ENCODE assay signal across 16 mouse cellular contexts in genomic region chr19:3714381-3714780, GRCm38 (mm10). TPM values are rescaled to one million over a fixed set of nuclear protein-coding genes. Genes with fewer than 3 reads are reported as not detected.
DNase-seq lines count a peak whose midpoint lies in the region.
"Had no signal": no experiment of that assay in that cellular context is flagged by ENCODE, and none has a peak within 500 bp of the region (broad histone marks: within the 10 kb centered on the region; RNA-seq: fewer than 3 reads in every experiment).

No protein-coding gene starts in this region.

- peak; percentile 32 to 58 for DNase-seq in cerebellum, postnatal 14 days
- no peak for DNase-seq in cerebellum, adult 11 months
- peak; percentile 62 for DNase-seq in gastrocnemius, postnatal 14 days
- no peak for DNase-seq in gastrocnemius, adult 18-20 months (ENCODE audit: low spot score)
- peak; percentile 84 for DNase-seq in left cerebral cortex, postnatal 4 days
- no peak for DNase-seq in left cerebral cortex, postnatal 10 days (ENCODE audit: extremely low spot score in 1 of 2, low spot score in 2 of 2)
- no peak for DNase-seq in embryo, embryonic 11 days
- DNase-seq: adrenal gland, postnatal 10 days; adrenal gland, postnatal 36 days; B cell, adult 2 months; cerebellum, adult 11-12 months; cerebellum, adult 8-10 months; cerebellum, postnatal 25 days; heart, adult 2 months; heart, postnatal 14 days; kidney, adult 18-20 months had no signal

- intact Hi-C loops in gastrocnemius, postnatal 14 days (cut with DNase I; ENCODE audit: low total_unique reads): no loop called here
- intact Hi-C loops in left cerebral cortex, postnatal 4 days (cut with DNase I): no loop called here
- intact Hi-C loops in left cerebral cortex, postnatal 10 days (cut with DNase I): no loop called here

RNA-seq across cellular contexts. Expression of gene 1810055G02Rik, which starts 6.3 kb away (rescaled TPM):
- 10 to 100 TPM in 1 of 2 experiments, 1 to 10 TPM in 1; 9.7 to 15.9 TPM for total RNA-seq in gastrocnemius, postnatal 14 days (2021)
- 1 to 10 TPM; 7.4 to 8.4 TPM for total RNA-seq in gastrocnemius, adult 18-20 months (2021)
- 10 to 100 TPM; 38.8 to 40.6 TPM for total RNA-seq in left cerebral cortex, postnatal 4 days (2021)
- 10 to 100 TPM; 47.5 TPM for total RNA-seq in left cerebral cortex, postnatal 10 days (2021)

RNA-seq across cellular contexts. Expression of gene Lrp5, which starts 28.0 kb away (rescaled TPM):
- 10 to 100 TPM; 33.0 to 39.3 TPM for total RNA-seq in gastrocnemius, postnatal 14 days (2021)
- 10 to 100 TPM; 24.5 to 26.7 TPM for total RNA-seq in gastrocnemius, adult 18-20 months (2021)
- 10 to 100 TPM; 11.9 to 13.2 TPM for total RNA-seq in left cerebral cortex, postnatal 4 days (2021)
- 10 to 100 TPM; 10.1 TPM for total RNA-seq in left cerebral cortex, postnatal 10 days (2021)

RNA-seq across cellular contexts. Expression of gene Kmt5b, which starts 52.8 kb away (rescaled TPM):
- 10 to 100 TPM; 20.1 to 20.2 TPM for total RNA-seq in gastrocnemius, postnatal 14 days (2021)
- total RNA-seq in gastrocnemius, adult 18-20 months (2021): 10 to 100 TPM; 19.1 to 19.6 TPM
- 10 to 100 TPM; 89.1 to 90.7 TPM for total RNA-seq in left cerebral cortex, postnatal 4 days (2021)
- 10 to 100 TPM; 56.2 to 62.9 TPM for total RNA-seq in left cerebral cortex, postnatal 10 days (2021)

Comparison
In these comparisons a context has a peak if more than half of its experiments do, and no peak if none do; other contexts are left out.
1. DNase-seq: peak in cerebellum, postnatal 14 days (2 of 2), gastrocnemius, postnatal 14 days (single experiment) and left cerebral cortex, postnatal 4 days (single experiment); none in cerebellum, adult 11 months (single experiment), gastrocnemius, adult 18-20 months (single experiment), left cerebral cortex, postnatal 10 days (0 of 2) and embryo, embryonic 11 days (single experiment).